Mouse (Mus musculus): ENCODE results near the gene Apbb2.

GRCm38 (mm10) chr5:66596296-66596695 is 22.3 kb downstream of the Apbb2 start:
- TF ChIP-seq EP300 (IDR thresholded peaks at IDR 0.05) (no peak), CTCF (IDR thresholded peaks at IDR 0.05) (no peak)

Measured in lung, postnatal 0 days (tissue).